Mouse (Mus musculus): ENCODE data around the gene Prkca.

Gene Prkca

DNA sequence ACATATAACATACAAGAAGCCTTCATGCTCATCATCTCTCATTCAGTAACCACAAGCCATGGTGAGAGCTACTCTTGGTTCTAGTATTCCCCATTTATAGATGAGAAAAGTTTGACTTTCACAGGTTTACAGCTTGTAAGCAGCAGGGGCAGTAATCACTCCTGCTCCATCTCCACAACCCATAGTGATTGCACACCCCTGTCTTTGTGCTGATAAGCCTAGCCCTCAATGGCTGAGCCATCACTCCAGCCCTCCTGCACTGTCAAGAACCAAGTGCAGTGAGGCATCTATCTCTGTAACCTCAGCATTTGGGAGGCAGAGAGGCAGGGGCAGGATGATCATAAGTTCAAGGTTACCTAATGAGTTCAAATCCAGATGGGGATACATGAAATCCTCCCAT is 48.4 kb downstream of the Prkca start:
- DNase-seq (ENCODE audit: low read depth, low spot score): no peak

DNA sequence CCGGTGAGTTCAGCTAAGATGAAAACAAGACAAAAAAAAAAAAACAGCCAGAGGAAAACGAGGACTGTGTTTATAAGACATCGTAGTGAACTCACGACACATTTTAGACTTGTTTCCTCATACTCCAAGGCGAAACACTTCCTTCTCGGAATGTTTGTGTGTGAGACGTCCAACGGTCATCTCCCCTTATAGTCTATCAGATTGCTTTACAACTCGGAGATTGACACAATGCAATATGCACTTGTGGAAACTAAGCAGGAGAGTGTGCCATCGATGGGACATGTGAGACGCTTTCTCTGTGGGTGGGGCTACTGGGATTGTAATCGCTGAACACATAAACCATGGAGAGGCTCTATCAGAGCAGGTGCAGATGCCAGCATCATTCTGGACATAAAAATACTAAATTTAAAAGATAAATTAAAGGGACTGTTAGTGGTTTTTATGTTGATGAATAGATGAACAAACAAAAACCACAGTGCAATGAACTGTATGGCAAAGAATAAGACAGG is 49.4 kb downstream of the Prkca start:
- no peak for DNase-seq (ENCODE audit: low read depth, low spot score)

DNA sequence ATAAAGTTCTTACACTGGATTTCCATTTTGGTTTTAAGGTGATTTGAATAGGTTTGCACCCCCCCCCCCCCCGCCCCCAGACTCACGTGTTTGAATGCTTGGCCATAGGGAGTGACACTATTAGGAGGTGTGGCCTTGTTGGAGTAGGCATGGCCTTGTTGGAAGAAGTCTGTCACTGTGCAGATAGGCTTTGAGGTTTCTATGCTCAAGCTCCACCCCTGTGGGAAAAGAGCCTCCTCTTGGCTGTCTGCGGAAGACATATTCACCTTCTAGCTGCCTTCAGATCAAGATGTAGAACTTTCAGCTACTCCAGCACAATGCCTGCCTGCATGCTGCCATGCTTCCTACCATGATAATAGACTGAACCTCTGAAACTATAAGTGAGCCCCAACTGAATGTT is 49.9 kb downstream of the Prkca start:
- no peak for DNase-seq (ENCODE audit: low read depth, low spot score)

- DNase-seq (ENCODE audit: low read depth, low spot score): no peak
Measured at GRCm38 (mm10) chr11:108289192-108289591, 54.5 kb downstream of the Prkca start.

DNA sequence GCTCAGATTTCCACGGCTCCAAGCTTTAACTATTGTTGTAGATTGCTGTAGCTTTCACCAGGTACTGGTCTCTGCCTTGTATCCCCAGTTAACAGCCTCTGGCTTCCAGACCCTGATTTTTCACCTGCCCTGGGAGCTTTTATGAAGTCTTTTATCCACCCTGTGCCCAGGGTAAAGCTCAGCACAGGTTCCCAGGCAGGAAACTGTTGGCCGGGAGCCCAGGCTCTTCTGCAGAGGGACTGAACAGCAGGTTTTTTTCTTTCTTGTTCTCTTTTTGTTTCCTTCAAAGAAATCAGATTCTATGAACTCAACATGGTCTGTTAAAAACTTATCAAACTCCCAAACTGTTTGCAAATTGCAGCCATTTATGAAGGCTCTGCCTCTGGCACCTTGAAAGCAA is 56.4 kb downstream of the Prkca start:
- DNase-seq (ENCODE audit: low read depth, low spot score): no peak

- no peak for DNase-seq (ENCODE audit: low read depth, low spot score)
Measured at GRCm38 (mm10) chr11:108285046-108285445, 58.7 kb downstream of the Prkca start.

- DNase-seq (ENCODE audit: low read depth, low spot score): no peak
Measured at GRCm38 (mm10) chr11:108282850-108283459, 60.8 kb downstream of the Prkca start.

GRCm38 (mm10) chr11:108279748-108280373 is 63.9 kb downstream of the Prkca start:
- DNase-seq (ENCODE audit: low read depth, low spot score): no peak

- no peak for DNase-seq (ENCODE audit: low read depth, low spot score)
Measured at GRCm38 (mm10) chr11:108277096-108277495, 66.6 kb downstream of the Prkca start.

GRCm38 (mm10) chr11:108276148-108276547 is 67.6 kb downstream of the Prkca start:
- no peak for DNase-seq (ENCODE audit: low read depth, low spot score)

- DNase-seq (ENCODE audit: low read depth, low spot score): no peak
Measured at GRCm38 (mm10) chr11:108274046-108274445, 69.7 kb downstream of the Prkca start.

DNA sequence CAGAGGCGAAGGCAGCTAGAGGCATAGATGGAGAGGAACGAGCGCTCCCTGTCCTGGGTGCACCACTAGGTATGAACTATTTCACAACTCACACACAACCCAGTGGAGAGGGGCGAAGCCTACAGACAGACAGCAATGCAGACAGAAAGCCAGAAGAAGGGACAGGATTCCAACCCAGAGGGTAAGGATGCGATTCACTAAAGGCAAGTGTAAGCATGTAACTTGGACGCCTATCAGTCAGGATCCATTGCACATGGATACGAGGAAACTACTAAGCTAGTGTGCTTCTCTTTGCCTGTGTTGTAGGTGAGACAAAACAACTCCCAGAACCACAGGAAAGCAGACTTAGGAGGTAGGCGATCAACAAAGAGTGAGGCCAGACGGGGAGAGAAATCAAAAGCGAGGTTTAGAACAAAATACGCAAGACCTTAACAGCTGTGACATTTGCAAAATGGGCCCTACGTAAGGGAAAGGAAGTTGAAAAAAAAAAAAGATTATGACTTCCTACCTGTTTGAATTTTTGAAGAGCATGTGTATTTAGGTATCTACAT is 70.2 kb downstream of the Prkca start:
- DNase-seq (ENCODE audit: low read depth, low spot score): no peak

DNA sequence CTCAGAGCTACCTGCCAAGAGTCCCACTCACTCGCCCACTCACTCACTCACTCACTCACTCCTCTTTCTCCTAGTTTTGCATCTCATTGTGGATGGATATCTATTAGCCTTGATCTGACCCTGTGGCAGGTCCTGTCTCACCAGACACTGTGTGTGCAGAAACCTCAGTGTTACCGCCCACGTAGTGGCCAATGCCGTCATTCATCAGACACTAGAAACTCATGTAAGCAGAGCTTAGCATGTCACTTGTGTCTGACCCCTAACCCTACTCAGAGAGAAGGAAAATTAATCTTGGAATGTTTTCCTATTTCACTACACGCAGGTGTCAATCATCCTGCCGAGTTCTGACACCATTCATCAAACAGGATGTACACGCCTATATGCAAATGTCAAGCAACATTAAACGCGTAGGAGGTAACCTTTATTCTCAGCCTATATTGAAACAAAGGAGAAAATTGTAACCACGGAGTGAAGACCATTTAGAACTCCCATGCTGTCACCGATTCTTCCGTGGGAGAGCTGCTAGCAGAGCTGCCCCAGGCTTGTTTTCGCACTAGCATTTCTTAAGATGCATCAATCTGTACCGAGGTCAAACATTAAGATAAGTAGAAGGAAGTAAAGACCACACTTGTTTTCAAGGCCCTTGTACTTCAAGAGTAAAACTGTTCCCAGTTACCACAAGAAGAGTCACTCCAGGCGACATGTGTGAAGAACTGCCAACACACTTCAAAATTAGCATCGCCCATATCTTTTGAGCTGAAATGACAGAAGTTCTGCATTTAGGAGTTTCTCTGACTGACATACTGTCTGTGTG is 70.9 kb downstream of the Prkca start:
- DNase-seq (ENCODE audit: low read depth, low spot score): no peak

- no peak for DNase-seq (ENCODE audit: low read depth, low spot score)
Measured at GRCm38 (mm10) chr11:108271305-108271704, 72.4 kb downstream of the Prkca start.

GRCm38 (mm10) chr11:108269516-108269915 is 74.2 kb downstream of the Prkca start:
- DNase-seq (ENCODE audit: low read depth, low spot score): no peak

DNA sequence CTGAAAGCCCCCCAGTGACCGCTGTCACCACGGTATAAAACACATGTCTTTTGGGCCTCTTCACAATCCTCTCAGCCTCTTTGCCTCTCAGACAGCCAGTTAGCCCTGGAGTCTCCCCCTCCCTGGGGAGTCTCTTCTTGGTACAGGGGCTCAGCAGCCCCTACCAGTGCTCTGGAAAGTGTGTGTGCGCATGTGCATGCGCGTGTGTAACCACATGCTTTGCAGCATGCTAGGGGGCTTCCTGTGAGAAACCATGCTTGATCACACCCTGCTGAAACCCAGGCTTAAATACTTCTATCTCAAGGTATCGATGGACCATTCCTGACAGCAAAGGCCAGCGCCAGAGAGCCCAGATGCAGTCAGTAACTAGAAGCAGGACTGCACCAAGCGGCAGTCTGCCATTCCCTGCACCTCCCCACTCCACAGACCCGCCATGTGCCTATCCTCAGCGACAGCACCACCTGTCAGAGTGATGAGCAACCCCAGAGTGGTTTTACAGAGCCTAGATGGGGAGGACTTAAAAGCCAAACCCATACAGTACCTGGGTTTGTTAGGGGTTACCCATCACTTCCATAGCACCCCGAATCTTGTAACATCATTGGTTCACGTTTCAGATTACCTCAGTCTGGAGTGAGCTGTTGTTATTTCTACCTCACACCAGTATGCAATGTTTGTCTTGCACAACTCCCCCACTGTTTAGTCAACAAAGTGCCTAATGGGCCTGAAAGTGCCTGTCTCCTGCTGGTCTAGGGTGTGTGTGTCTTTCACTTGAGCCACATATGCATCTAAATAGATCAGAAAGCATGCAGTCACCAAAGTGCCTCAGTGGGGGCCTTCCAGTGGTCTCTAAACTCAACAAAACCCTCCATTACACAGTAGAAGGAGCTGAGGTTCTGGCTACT is 75.1 kb downstream of the Prkca start:
- DNase-seq (ENCODE audit: low read depth, low spot score): no peak

DNA sequence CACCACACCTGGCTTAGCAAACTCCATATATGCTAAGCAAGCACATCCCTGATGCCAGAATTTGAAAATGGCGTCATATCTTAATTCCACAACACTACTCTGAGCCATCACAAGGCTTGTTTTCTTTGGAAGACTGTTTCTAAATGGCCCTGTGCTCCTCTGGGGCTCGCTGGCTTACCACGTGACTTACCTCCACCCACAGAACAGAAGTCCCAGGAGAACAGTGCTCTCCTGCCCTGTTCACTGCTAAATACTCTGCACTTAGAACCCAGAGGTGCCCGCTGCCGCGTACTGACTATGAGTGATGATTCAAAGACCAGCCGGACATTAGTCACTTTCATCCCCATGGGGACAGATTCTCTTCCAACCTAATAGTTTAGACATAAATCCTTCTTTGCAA is 75.9 kb downstream of the Prkca start:
- DNase-seq (ENCODE audit: low read depth, low spot score): no peak

- no peak for DNase-seq (ENCODE audit: low read depth, low spot score)
Measured at GRCm38 (mm10) chr11:108267066-108267465, 76.7 kb downstream of the Prkca start.

DNA sequence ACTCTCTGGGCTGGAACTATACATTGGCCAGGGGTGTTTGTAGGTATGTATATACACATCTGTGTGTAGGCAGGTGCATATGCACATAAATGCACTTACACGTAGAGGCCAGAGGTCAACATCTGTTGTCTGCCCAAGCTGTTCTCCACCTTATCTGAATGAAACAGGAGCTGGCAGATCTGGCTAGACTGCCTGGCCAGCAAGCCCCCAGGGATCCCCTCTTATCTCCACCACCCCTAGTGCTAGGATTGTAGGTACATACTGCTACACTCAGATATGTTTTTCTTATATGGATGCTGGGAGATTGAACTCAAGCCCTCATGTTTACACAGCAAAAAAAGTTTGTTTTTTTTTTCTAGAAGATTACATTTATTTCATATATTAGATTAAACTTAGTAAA is 79.9 kb downstream of the Prkca start:
- DNase-seq (ENCODE audit: low read depth, low spot score): no peak

GRCm38 (mm10) chr11:108263406-108263805 is 80.3 kb downstream of the Prkca start:
- DNase-seq (ENCODE audit: low read depth, low spot score): no peak

DNA sequence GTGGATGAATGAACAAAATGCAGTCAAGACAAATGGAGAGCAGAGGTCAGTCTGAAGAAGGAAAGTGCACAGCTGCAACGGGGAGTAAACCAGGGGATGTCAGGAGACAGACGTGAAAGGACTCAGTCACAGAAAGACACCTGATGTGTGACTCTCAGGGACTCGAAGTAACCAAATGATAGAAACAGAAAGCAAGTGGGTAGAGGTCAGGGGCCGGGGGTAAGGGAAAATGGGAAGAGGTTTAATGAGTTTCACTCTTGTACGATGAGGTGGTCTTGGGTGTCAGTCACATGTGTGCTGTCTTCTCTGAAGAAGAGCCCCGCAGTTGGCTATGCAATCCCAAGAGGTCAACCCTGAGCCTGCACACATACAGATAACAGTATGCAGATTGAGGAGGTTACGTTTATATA is 82.0 kb downstream of the Prkca start:
- no peak for DNase-seq (ENCODE audit: low read depth, low spot score)
